Mouse (Mus musculus) limb, embryonic 14.5 days (tissue): ENCODE results near the gene Ggact. TPM values are rescaled to one million over a fixed set of nuclear protein-coding genes. Genes with fewer than 3 reads are reported as not detected.

Experiments
- ATAC-seq: fragments of 200-750 bp; cut with Nextera tagmentation; 2 replicates; pipeline ENCODE4 v1.8.0; 2017; ENCODE audit warnings: low read depth, moderate number of reproducible peaks, moderate TSS enrichment; ENCODE audit not compliant: low FRiP score
- DNase-seq: peaks from one replicate; pipeline ENCODE4 v3.0.0-alpha.2; 2015; ENCODE audit warnings: low spot score
- H3K27ac ChIP-seq: fragments of 300-500 bp; sonication (generic); replicated peaks from 2 replicates; pipeline ENCODE4 v1.5.1; 2014; ENCODE audit warnings: low read depth, mild to moderate bottlenecking, low read length, moderate library complexity, mixed read lengths
- H3K27me3 ChIP-seq: fragments of 300-500 bp; sonication (generic); 2 replicates; pipeline ENCODE4 v1.6.1; 2014; ENCODE audit warnings: low read length, mixed read lengths; ENCODE audit not compliant: control insufficient read depth, insufficient read depth
- H3K36me3 ChIP-seq: fragments of 300-500 bp; sonication (generic); 2 replicates; pipeline ENCODE4 v1.6.1; 2014; ENCODE audit warnings: mild to moderate bottlenecking, low read length, moderate library complexity, mixed read lengths; ENCODE audit not compliant: control insufficient read depth, insufficient read depth
- H3K4me1 ChIP-seq: fragments of 300-500 bp; sonication (generic); 2 replicates; pipeline ENCODE4 v1.6.1; 2014; ENCODE audit warnings: antibody characterized with exemption, low read length, mixed read lengths; ENCODE audit not compliant: control insufficient read depth, insufficient read depth
- H3K4me2 ChIP-seq: fragments of 300-500 bp; sonication (generic); replicated peaks from 2 replicates; pipeline ENCODE4 v1.6.1; 2014; ENCODE audit warnings: low read depth, mild to moderate bottlenecking, low read length, moderate library complexity; ENCODE audit not compliant: severe bottlenecking
- H3K4me3 ChIP-seq: fragments of 300-500 bp; sonication (generic); replicated peaks from 2 replicates; pipeline ENCODE4 v1.5.1; 2014; ENCODE audit warnings: low read length
- H3K9ac ChIP-seq: fragments of 300-500 bp; sonication (generic); 2 replicates; pipeline ENCODE4 v1.6.1; 2014; ENCODE audit warnings: mild to moderate bottlenecking, low read depth, low read length, moderate library complexity; ENCODE audit not compliant: severe bottlenecking
- H3K9me3 ChIP-seq: fragments of 300-500 bp; sonication (generic); 2 replicates; pipeline ENCODE4 v1.6.1; 2016; ENCODE audit warnings: low read length; ENCODE audit not compliant: control insufficient read depth
- POLR2A ChIP-seq: fragments of 200-500 bp; IDR thresholded peaks from 2 replicates; pipeline ENCODE4 v1.8.0; 2012; ENCODE audit warnings: inconsistent platforms, mild to moderate bottlenecking, moderate library complexity, borderline replicate concordance; ENCODE audit not compliant: insufficient read depth, insufficient read length; ENCODE audit errors: extremely low read depth
- WGBS: fragments of 180-500 bp; shearing (Covaris S2); extraction: QIAGEN DNeasy Blood & Tissue Kit; methylation state at CpG from one replicate; pipeline ENCODE4 v1.1.7; 2014; 5-methylcytosine and 5-hydroxymethylcytosine counted together
- polyA plus RNA-seq, 2 experiments: library from polyadenylated mRNA; depleted of rRNA in 1 of 2; stranded (reverse) in 1 of 2; unstranded in 1 of 2; fragments of >200 nt; fragmentation: Nextera tagmentation in 1 of 2; extraction: Ambion mirVana in 1 of 2; gene quantifications; 2 replicates each; pipeline versions ENCODE4 v1.2.1 to v1.2.3; 2012 to 2014

The Ggact gene
- polyA plus RNA-seq, 2 experiments = 6.6 to 9.1 TPM

DNA sequence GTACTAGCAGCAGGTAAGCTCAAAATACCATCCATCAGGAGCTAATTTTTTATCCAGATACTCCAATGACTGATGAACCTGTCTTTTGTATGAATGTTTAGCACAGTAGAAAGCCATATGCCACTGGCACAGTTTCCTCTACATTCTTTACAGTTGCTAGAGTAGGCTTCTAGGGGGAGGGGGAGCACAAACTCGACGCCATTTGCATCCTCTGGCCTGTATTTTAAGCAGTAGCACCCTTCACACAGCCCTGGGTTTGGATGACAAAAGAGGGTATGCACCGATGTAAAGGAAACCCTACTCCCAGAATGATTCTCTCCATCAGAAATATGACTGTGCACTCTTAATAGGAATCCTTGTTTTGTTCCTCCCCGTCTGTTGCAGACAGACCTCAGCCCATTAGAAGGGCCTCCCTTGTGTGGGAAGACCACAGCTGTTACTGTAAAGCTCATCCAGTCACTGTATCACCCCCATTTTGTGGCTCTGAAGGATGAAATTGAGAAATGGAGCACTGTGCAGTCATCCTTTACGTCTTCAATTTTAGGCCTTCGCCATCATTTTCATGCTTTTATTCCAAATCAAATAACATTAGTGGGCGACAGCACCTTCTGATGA, 30.7 kb downstream of the Ggact start:
- no peak for TF ChIP-seq POLR2A
- Histone ChIP-seq H3K9ac (no peak overlapping the region), H3K27me3 (no peaks in the 10 kb centered on the region), H3K4me1 (peaks cover 16% of the 10 kb centered on the region), H3K27ac (no peak overlapping the region), H3K36me3 (no peaks in the 10 kb centered on the region), H3K4me2 (no peak overlapping the region), H3K4me3 (no peak overlapping the region), H3K9me3 (no peaks in the 10 kb centered on the region)
- 64% methylated on average over 7 of the region's 7 CpGs for WGBS
- DNase-seq (no peak), ATAC-seq (no peak)

DNA sequence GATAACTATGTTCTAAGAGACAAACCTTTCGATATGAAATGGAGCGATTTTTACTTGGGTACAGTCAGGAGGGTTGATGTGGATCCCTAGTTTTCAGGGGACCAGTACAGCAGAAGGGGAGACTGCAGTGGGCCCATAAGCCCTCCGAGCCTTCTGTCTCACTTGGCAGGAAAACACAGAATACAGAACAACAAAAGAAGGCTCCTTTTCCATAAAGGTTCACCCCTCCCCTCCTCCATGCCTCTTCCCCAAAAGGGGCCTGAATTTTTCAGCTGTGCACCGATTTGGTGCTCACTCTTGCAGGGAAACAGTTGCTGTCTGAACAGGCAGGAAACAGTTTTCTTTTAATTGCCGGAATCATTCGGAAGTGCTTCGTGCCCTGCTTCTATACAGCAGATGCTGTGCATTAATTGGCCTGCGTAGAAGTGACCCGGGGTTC, 31.3 kb downstream of the Ggact start:
- no peak for TF ChIP-seq POLR2A

DNA sequence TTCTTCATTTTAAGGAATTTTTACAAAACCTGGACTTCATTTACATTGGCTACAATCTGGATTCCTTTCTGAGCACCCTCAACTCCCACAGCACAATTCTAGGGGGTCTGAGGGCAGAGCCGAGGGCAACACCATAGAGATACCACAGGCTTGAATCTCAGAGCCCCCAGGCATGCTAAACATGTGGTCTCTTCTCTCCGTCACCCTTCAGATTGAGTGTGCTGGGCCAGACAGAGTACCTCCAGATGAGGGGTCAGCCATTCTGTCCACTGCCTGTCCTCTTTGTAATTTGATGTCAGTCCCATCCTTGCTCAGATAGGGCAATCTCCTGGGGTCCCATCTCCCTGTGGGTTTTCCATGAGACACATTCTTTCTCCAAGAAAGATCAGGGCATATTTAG, 31.9 kb downstream of the Ggact start:
- ATAC-seq (no peak), DNase-seq (no peak)
- H3K9me3 ChIP-seq = no peaks in the 10 kb centered on the region
- WGBS = 34% methylated on average over 2 of the region's 2 CpGs
- no peak overlapping the region for H3K4me2 ChIP-seq
- peaks cover 16% of the 10 kb centered on the region for H3K4me1 ChIP-seq
- H3K9ac ChIP-seq = no peak overlapping the region
- no peaks in the 10 kb centered on the region for H3K36me3 ChIP-seq
- TF ChIP-seq POLR2A = no peak
- no peak overlapping the region for H3K27ac ChIP-seq
- no peaks in the 10 kb centered on the region for H3K27me3 ChIP-seq
- H3K4me3 ChIP-seq = no peak overlapping the region

More for the DNA sequence above, 31.3 kb downstream of the Ggact start:
- H3K36me3 ChIP-seq = no peaks in the 10 kb centered on the region
- H3K4me3 ChIP-seq = no peak overlapping the region
- H3K27ac ChIP-seq = no peak overlapping the region
- H3K27me3 ChIP-seq = no peaks in the 10 kb centered on the region
- no peak for ATAC-seq
- no peak overlapping the region for H3K4me2 ChIP-seq
- H3K9me3 ChIP-seq = no peaks in the 10 kb centered on the region
- DNase-seq = no peak
- no peak overlapping the region for H3K9ac ChIP-seq
- WGBS = 32% methylated on average over 9 of the region's 9 CpGs
- peaks cover 16% of the 10 kb centered on the region for H3K4me1 ChIP-seq

- WGBS = 58% methylated on average over 7 of the region's 7 CpGs
- DNase-seq = no peak
Measured at GRCm38 (mm10) chr14:122880291-122880690, 33.3 kb downstream of the Ggact start.

GRCm38 (mm10) chr14:122877787-122878186, 35.8 kb downstream of the Ggact start:
- Histone ChIP-seq H3K36me3 (no peaks in the 10 kb centered on the region), H3K27ac (no peak overlapping the region), H3K4me2 (no peak overlapping the region), H3K9me3 (no peaks in the 10 kb centered on the region), H3K27me3 (no peaks in the 10 kb centered on the region), H3K4me1 (peaks cover 11% of the 10 kb centered on the region), H3K4me3 (no peak overlapping the region), H3K9ac (no peak overlapping the region)
- ATAC-seq = no peak
- WGBS = 79% methylated on average over 3 of the region's 3 CpGs
- no peak for DNase-seq
- no peak for TF ChIP-seq POLR2A

More at GRCm38 (mm10) chr14:122880291-122880690, 33.3 kb downstream of the Ggact start:
- TF ChIP-seq POLR2A = no peak
- Histone ChIP-seq H3K36me3 (no peaks in the 10 kb centered on the region), H3K9ac (no peak overlapping the region), H3K4me3 (no peak overlapping the region), H3K27ac (no peak overlapping the region), H3K27me3 (no peaks in the 10 kb centered on the region), H3K4me2 (no peak overlapping the region), H3K4me1 (peaks cover 16% of the 10 kb centered on the region), H3K9me3 (no peaks in the 10 kb centered on the region)
- no peak for ATAC-seq
